Comparison of ENCODE assay signal across 8 mouse cellular contexts in the genomic region with DNA sequence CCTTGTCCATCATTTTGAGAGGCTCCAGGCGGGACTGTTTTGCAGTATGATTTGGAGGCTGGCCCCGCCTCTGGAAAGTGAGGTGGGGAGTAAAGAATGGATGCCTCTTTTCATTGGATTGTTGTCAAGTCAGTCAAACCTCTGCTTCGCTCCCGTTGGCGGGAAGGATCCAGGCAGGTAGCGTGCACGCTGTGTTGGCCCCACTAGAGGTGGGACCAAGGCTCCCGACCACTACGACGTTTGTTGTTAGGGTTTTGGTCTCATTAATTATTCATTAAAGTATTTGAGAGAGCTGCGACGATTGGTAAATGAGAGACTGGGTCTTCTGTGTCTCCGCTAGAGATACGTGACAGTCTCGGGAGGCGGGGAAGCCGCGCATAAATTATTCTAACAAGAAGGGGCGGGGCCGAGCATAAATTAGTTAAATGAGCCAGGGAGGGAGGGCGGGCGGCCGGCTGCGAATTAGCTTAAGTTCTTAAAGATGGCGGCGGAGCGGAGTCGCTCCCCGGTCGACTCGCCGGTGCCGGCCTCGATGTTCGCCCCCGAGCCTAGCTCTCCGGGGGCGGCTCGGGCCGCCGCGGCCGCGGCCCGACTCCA. TPM values are rescaled to one million over a fixed set of nuclear protein-coding genes. Genes with fewer than 3 reads are reported as not detected.
A peak's percentile ranks its signal among the peaks of the same experiment; 100 is the strongest.
DNase-seq lines count a peak whose midpoint lies in the region; ATAC-seq and TF ChIP-seq lines count a peak whose summit lies in the region.

Gene Gtpbp1 (plus strand): TSS at position 420 of the 597 bp plus-strand sequence.

- no peaks in the 10 kb centered on the region for H3K9me3 ChIP-seq in heart, embryonic 12.5 days (replicated peaks)
- no peaks in the 10 kb centered on the region for H3K9me3 ChIP-seq in kidney, postnatal 0 days (replicated peaks; ENCODE audit: low read length)
- no peaks in the 10 kb centered on the region for H3K9me3 ChIP-seq in liver, embryonic 11.5 days (ENCODE audit: control insufficient read depth, low read length)
- no peaks in the 10 kb centered on the region for H3K9me3 ChIP-seq in stomach, embryonic 14.5 days (ENCODE audit: control insufficient read depth, low read depth, low read length)

- H3K27me3 ChIP-seq in heart, embryonic 12.5 days (replicated peaks), result no peaks in the 10 kb centered on the region
- H3K27me3 ChIP-seq in kidney, postnatal 0 days (ENCODE audit: insufficient read depth, low read length), result no peaks in the 10 kb centered on the region
- H3K27me3 ChIP-seq in liver, embryonic 11.5 days (replicated peaks; ENCODE audit: control insufficient read depth, insufficient read depth, low read length), result no peaks in the 10 kb centered on the region
- no peaks in the 10 kb centered on the region for H3K27me3 ChIP-seq in stomach, embryonic 14.5 days (ENCODE audit: control insufficient read depth, insufficient read depth, low read length)

- peak; percentile 99 for DNase-seq in CD4-positive helper T cell, adult 2 months (ENCODE audit: low read depth, low spot score)
- DNase-seq in brain, embryonic 18.5 days (ENCODE audit: low read depth, low spot score), result peak; percentile 99
- DNase-seq in kidney, postnatal 0 days (ENCODE audit: low spot score), result peak; percentile 99
- DNase-seq in liver, embryonic 11.5 days (ENCODE audit: low spot score), result peak; percentile 91
- peak; percentile 98 for DNase-seq in naive thymus-derived CD4-positive, alpha-beta T cell, adult 2 months (ENCODE audit: low read depth)

- peaks cover 45% of the 10 kb centered on the region for H3K4me1 ChIP-seq in heart, embryonic 12.5 days (replicated peaks)
- H3K4me1 ChIP-seq in kidney, postnatal 0 days (replicated peaks; ENCODE audit: insufficient read depth, low read length), result peaks cover 29% of the 10 kb centered on the region
- H3K4me1 ChIP-seq in liver, embryonic 11.5 days (replicated peaks; ENCODE audit: control insufficient read depth, insufficient read depth, low read length), result peaks cover 58% of the 10 kb centered on the region
- H3K4me1 ChIP-seq in stomach, embryonic 14.5 days (ENCODE audit: control insufficient read depth, insufficient read depth, low read length), result peaks cover 34% of the 10 kb centered on the region

- peaks cover 11% of the 10 kb centered on the region for H3K36me3 ChIP-seq in heart, embryonic 12.5 days
- no peaks in the 10 kb centered on the region for H3K36me3 ChIP-seq in kidney, postnatal 0 days (ENCODE audit: insufficient read depth, low read length)
- 0 out of 2 replicates have a peak, but pooled peaks cover 2% of the 10 kb centered on the region for H3K36me3 ChIP-seq in liver, embryonic 11.5 days (ENCODE audit: control insufficient read depth, insufficient read depth, low read length)
- H3K36me3 ChIP-seq in stomach, embryonic 14.5 days (ENCODE audit: control insufficient read depth, insufficient read depth, low read length), result no peaks in the 10 kb centered on the region

- peak; percentile 74 for ATAC-seq in erythroid progenitor cell, adult 5-6 weeks (replicated peaks; ENCODE audit: low FRiP score, poor library complexity, severe bottlenecking)
- ATAC-seq in heart, embryonic 12.5 days (ENCODE audit: insufficient number of reproducible peaks, low FRiP score), result peak; percentile 92
- peak; percentile 95 for ATAC-seq in kidney, postnatal 0 days (replicated peaks; ENCODE audit: low FRiP score, low read depth)
- ATAC-seq in liver, embryonic 11.5 days (replicated peaks; ENCODE audit: low FRiP score), result peak; percentile 89
- peak; percentile 96 for ATAC-seq in stomach, embryonic 14.5 days (ENCODE audit: insufficient number of reproducible peaks, insufficient read depth, low FRiP score, low read depth)

- peak within 1 kb of the TSS; percentile 96 for H3K9ac ChIP-seq in heart, embryonic 12.5 days
- peak within 1 kb of the TSS; percentile 91 for H3K9ac ChIP-seq in kidney, postnatal 0 days (ENCODE audit: low read depth, low read length)
- peak within 1 kb of the TSS; percentile 99 for H3K9ac ChIP-seq in liver, embryonic 11.5 days (ENCODE audit: low read depth, low read length)
- H3K9ac ChIP-seq in stomach, embryonic 14.5 days (replicated peaks; ENCODE audit: low read depth, low read length), result peak within 1 kb of the TSS; percentile 89

- peak within 1 kb of the TSS; percentile 95 for H3K4me3 ChIP-seq in heart, embryonic 12.5 days
- peak within 1 kb of the TSS; percentile 90 for H3K4me3 ChIP-seq in kidney, postnatal 0 days (replicated peaks; ENCODE audit: low read depth, low read length)
- H3K4me3 ChIP-seq in liver, embryonic 11.5 days (ENCODE audit: low read depth, low read length), result peak within 1 kb of the TSS; percentile 97
- peak within 1 kb of the TSS; percentile 87 for H3K4me3 ChIP-seq in stomach, embryonic 14.5 days (ENCODE audit: low read depth, low read length)

- 0% methylated on average over 45 of the region's 45 CpGs for WGBS in heart, embryonic 12.5 days
- under 1% methylated on average over 45 of the region's 45 CpGs for WGBS in kidney, postnatal 0 days
- under 1% methylated on average over 45 of the region's 45 CpGs for WGBS in liver, embryonic 11.5 days
- WGBS in stomach, embryonic 14.5 days, result under 1% methylated on average over 45 of the region's 45 CpGs

- H3K27ac ChIP-seq in heart, embryonic 12.5 days (ENCODE audit: poor library complexity, severe bottlenecking), result peak within 1 kb of the TSS; percentile 89
- H3K27ac ChIP-seq in kidney, postnatal 0 days, result peak within 1 kb of the TSS; percentile 87
- H3K27ac ChIP-seq in liver, embryonic 11.5 days (ENCODE audit: low read depth, low read length), result peak within 1 kb of the TSS; percentile 89
- H3K27ac ChIP-seq in stomach, embryonic 14.5 days (ENCODE audit: low read length), result peak within 1 kb of the TSS; percentile 72; the same call in 1 of the 2 replicates

- TF ChIP-seq CTCF in kidney, postnatal 0 days (IDR thresholded peaks at IDR 0.05; ENCODE audit: low read depth), result no peak

- peak within 1 kb of the TSS; percentile 99 for H3K4me2 ChIP-seq in heart, embryonic 12.5 days
- H3K4me2 ChIP-seq in kidney, postnatal 0 days (ENCODE audit: low read length), result peak within 1 kb of the TSS; percentile 99
- H3K4me2 ChIP-seq in liver, embryonic 11.5 days, result peak within 1 kb of the TSS; percentile 91
- peak within 1 kb of the TSS; percentile 98 for H3K4me2 ChIP-seq in stomach, embryonic 14.5 days (replicated peaks; ENCODE audit: low read depth, low read length)

RNA-seq across cellular contexts. Expression of gene Gtpbp1, which starts in this region (rescaled TPM):
- total RNA-seq in erythroid progenitor cell, adult 5-6 weeks (2015; ENCODE audit: low replicate concordance), result 43.6 and 63.1 TPM in 2 replicates
- 64.1 and 94.1 TPM in 2 replicates for total RNA-seq in erythroid progenitor cell, adult 5-6 weeks (2017; ENCODE audit: low replicate concordance)
- 32.8 and 33.6 TPM in 2 replicates for polyA plus RNA-seq in heart, embryonic 12.5 days (2016; fragmentation: Nextera tagmentation; extraction: Ambion mirVana)
- polyA plus RNA-seq in kidney, postnatal 0 days (2015; fragmentation: Nextera tagmentation; extraction: Ambion mirVana), result 24.3 and 26.9 TPM in 2 replicates
- 58.8 and 61.8 TPM in 2 replicates for polyA plus RNA-seq in liver, embryonic 11.5 days (2014; fragmentation: Nextera tagmentation; extraction: Ambion mirVana)
- 24.7 and 27.2 TPM in 2 replicates for polyA plus RNA-seq in stomach, embryonic 14.5 days (2014; fragmentation: Nextera tagmentation; extraction: Ambion mirVana)

Comparison
In these comparisons a context has a peak if more than half of its experiments do, and no peak if none do; other contexts are left out.
1. Peak in every context shown above with its lines: DNase-seq, ATAC-seq, H3K4me3 ChIP-seq and H3K27ac ChIP-seq.